Mouse (Mus musculus) heart, postnatal 0 days (tissue): ENCODE measurements around the gene Cdh13.

Experiments
- CTCF ChIP-seq: IDR thresholded peaks from 2 replicates; pipeline ENCODE4 v1.5.1; 2016; ENCODE audit warnings: antibody characterized with exemption, control low read depth, low read depth
- EP300 ChIP-seq: IDR thresholded peaks from 2 replicates; pipeline ENCODE4 v1.6.1; 2016; ENCODE audit warnings: antibody characterized with exemption, low read depth

GRCm38 (mm10) chr8:119057876-119058275, 774.3 kb downstream of the Cdh13 start:
- TF ChIP-seq CTCF: no peak
- TF ChIP-seq EP300: no peak
